Mouse (Mus musculus) fibroblast of lung, adult 2 months (primary cell): ENCODE results near the gene Olfr104-ps.

Experiments
- DNase-seq: peaks from one replicate; pipeline ENCODE4 v3.0.0-alpha.2; 2011; ENCODE audit warnings: low read depth

Gene Olfr104-ps

GRCm38 (mm10) chr17:37359282-37359681 is at the start of gene Olfr104-ps:
TSS of gene Olfr104-ps (plus strand) at chr17:37359582.
- DNase-seq = no peak

GRCm38 (mm10) chr17:37310146-37310699 is 49.2 kb upstream of the Olfr104-ps start:
- no peak for DNase-seq

DNA sequence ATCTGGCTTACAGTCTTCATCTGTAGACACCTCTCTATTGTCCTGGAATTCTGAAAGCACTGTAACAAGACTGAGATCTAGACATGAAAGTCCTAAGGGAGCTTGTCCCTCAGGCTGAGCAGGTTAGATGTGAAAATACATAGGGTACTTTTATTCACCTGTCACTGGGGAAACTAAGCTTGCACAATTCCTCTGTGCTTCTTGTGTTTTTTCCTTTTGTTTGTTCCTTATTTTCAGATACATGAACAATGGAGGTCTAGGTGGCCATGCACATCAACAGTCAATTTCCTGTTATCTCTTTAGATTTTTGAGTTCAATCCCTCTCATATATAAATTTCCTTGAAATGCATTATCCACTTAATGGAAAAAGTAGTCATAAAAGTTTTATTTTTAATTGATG is 42.4 kb upstream of the Olfr104-ps start, which contains the start of gene Olfr102:
Gene Olfr102, minus strand, starts transcription at position 101 of the 400 bp plus-strand sequence.
- no peak for DNase-seq

- DNase-seq = no peak
These were observed 19.8 kb upstream of the Olfr104-ps start, which contains the start of gene Olfr103 for GRCm38 (mm10) chr17:37339598-37339997. TSS of gene Olfr103 (minus strand) at chr17:37339698.

DNA sequence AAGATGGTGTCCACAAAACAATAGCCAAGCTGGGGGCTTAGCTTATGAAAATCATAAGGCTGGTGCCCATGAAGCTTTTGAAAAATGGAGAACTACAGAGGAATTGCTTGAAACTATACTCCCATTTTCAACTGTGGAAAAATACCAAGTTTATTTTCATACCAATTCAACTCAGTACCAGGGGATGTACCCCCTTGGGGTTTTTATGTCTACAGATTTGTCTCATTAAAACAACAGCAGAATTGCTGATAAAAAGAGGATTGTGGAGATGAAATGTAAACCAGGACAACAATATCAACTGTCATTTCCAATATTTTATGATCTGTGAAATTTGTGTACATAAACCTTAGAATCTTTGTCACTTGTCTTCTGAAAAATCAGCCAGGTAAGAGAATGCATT is 19.4 kb downstream of the Olfr104-ps start, which contains the start of gene Olfr105-ps:
Gene Olfr105-ps, plus strand, starts transcription at position 301 of the 400 bp plus-strand sequence.
- no peak for DNase-seq

DNA sequence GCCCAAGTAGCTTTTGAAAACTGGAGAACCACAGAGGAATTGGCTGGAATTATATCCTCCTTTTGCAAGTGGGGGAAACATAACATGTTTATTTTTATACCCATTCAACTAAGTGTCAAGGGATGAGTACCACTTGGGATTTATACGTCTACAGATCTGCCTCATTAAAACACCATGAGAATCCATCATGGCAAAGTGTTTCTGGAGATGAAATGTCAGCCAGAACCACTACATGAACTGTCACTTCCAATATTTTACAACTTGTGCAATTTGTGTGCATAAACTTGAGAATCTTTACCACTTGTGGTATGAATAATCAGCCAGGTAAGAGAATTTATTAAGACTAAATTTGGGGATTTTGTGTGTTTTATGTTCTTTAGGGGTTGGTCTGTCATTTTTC is 30.7 kb downstream of the Olfr104-ps start, which contains the start of gene Olfr106-ps:
Gene Olfr106-ps, plus strand, starts transcription at position 301 of the 400 bp plus-strand sequence.
- no peak for DNase-seq

GRCm38 (mm10) chr17:37398926-37399325 is 39.5 kb downstream of the Olfr104-ps start, which contains the start of gene Olfr107:
TSS of gene Olfr107 (plus strand) at chr17:37399226.
- no peak for DNase-seq

GRCm38 (mm10) chr17:37413380-37413779 is 54.0 kb downstream of the Olfr104-ps start:
- no peak for DNase-seq
